Mouse (Mus musculus) bone marrow, adult 2 months (tissue): Measurements from ENCODE around the gene Aldh1l1.

ENCODE experiments used
- CTCF ChIP-seq: fragments of 200-500 bp; IDR thresholded peaks from 2 replicates; pipeline ENCODE4 v1.5.1; 2011; ENCODE audit warnings: low read length, control low read depth; ENCODE audit not compliant: control insufficient read depth, insufficient read depth
- POLR2A ChIP-seq: fragments of 200-500 bp; IDR thresholded peaks from 2 replicates; pipeline ENCODE4 v1.6.1; 2011; ENCODE audit warnings: low read depth, mild to moderate bottlenecking, control low read depth, low read length, borderline replicate concordance; ENCODE audit not compliant: control insufficient read depth

- TF ChIP-seq CTCF (no peak), POLR2A (no peak)
Measured at GRCm38 (mm10) chr6:90437041-90437440, 49.2 kb upstream of the Aldh1l1 start.
